Mouse (Mus musculus) C2C12 (cell line): ENCODE measurements around the gene Insig1.

ENCODE experiments used
- CTCF ChIP-seq: IDR thresholded peaks from one replicate; pipeline ENCODE4 v1.5.1; 2011; ENCODE audit not compliant: control insufficient read depth, insufficient read depth, insufficient read length
- USF1 ChIP-seq: IDR thresholded peaks from one replicate; pipeline ENCODE4 v1.6.1; 2011; ENCODE audit warnings: low read depth, mild to moderate bottlenecking, control low read depth, moderate library complexity

- TF ChIP-seq USF1 (peak; percentile 86), CTCF (no peak)
Measured at GRCm38 (mm10) chr5:28070828-28071455, at the start of gene Insig1.
